Mouse (Mus musculus) heart, embryonic 16.5 days (tissue): ENCODE measurements around the gene Slc15a4. TPM values are rescaled to one million over a fixed set of nuclear protein-coding genes. Genes with fewer than 3 reads are reported as not detected.

Source experiments
- ATAC-seq: fragments of 200-750 bp; cut with Nextera tagmentation; replicated peaks from 2 replicates; pipeline ENCODE4 v1.8.0; 2017; ENCODE audit warnings: moderate number of reproducible peaks; ENCODE audit not compliant: insufficient read depth, low FRiP score; ENCODE audit errors: extremely low read depth
- H3K27ac ChIP-seq: fragments of 300-500 bp; sonication (generic); 2 replicates; pipeline ENCODE4 v1.5.1; 2014; ENCODE audit warnings: mild to moderate bottlenecking, low read length, control low read depth, moderate library complexity
- H3K27me3 ChIP-seq: fragments of 300-500 bp; sonication (generic); 2 replicates; pipeline ENCODE4 v1.6.1; 2014; ENCODE audit warnings: low read length, mixed read lengths; ENCODE audit not compliant: control insufficient read depth, insufficient read depth
- H3K36me3 ChIP-seq: fragments of 300-500 bp; sonication (generic); 2 replicates; pipeline ENCODE4 v1.6.1; 2014; ENCODE audit not compliant: control insufficient read depth, insufficient read depth
- H3K4me1 ChIP-seq: fragments of 300-500 bp; sonication (generic); 2 replicates; pipeline ENCODE4 v1.6.1; 2014; ENCODE audit warnings: low read length, mixed read lengths; ENCODE audit not compliant: control insufficient read depth, insufficient read depth
- H3K4me2 ChIP-seq: fragments of 300-500 bp; sonication (generic); 2 replicates; pipeline ENCODE4 v1.6.1; 2014; ENCODE audit warnings: low read depth, mild to moderate bottlenecking, control low read depth, low read length
- H3K4me3 ChIP-seq: fragments of 300-500 bp; sonication (generic); 2 replicates; pipeline ENCODE4 v1.5.1; 2014; ENCODE audit warnings: mild to moderate bottlenecking, control low read depth, low read length
- H3K9ac ChIP-seq: fragments of 300-500 bp; sonication (generic); 2 replicates; pipeline ENCODE4 v1.6.1; 2014; ENCODE audit warnings: low read length, control low read depth
- H3K9me3 ChIP-seq: fragments of 300-500 bp; sonication (generic); replicated peaks from 2 replicates; pipeline ENCODE4 v1.6.1; 2016; ENCODE audit warnings: low read length; ENCODE audit not compliant: control insufficient read depth
- WGBS: fragments of 180-500 bp; shearing (Covaris S2); extraction: QIAGEN DNeasy Blood & Tissue Kit; methylation state at CpG from one replicate; pipeline ENCODE4 v1.1.7; 2014; 5-methylcytosine and 5-hydroxymethylcytosine counted together
- polyA plus RNA-seq: library from polyadenylated mRNA; unstranded; fragments of >200 nt; fragmentation: Nextera tagmentation; extraction: Ambion mirVana; gene quantifications from 2 replicates; pipeline ENCODE4 v1.2.1, GENCODE M21; 2015

Slc15a4 gene
- polyA plus RNA-seq, 1 experiment from 2014 or later: 20.8 TPM

GRCm38 (mm10) chr5:127612397-127612796, 20.3 kb downstream of the Slc15a4 start:
- H3K4me3 ChIP-seq: no peak overlapping the region
- peaks cover 58% of the 10 kb centered on the region for H3K4me1 ChIP-seq
- no peaks in the 10 kb centered on the region for H3K9me3 ChIP-seq
- 90% methylated on average over 6 of the region's 6 CpGs for WGBS
- no peak overlapping the region for H3K4me2 ChIP-seq
- H3K27ac ChIP-seq: no peak overlapping the region
- ATAC-seq: no peak
- no peak overlapping the region for H3K9ac ChIP-seq
- H3K36me3 ChIP-seq: peaks cover 12% of the 10 kb centered on the region
- no peaks in the 10 kb centered on the region for H3K27me3 ChIP-seq

GRCm38 (mm10) chr5:127611881-127612280, 20.8 kb downstream of the Slc15a4 start:
- peaks cover 58% of the 10 kb centered on the region for H3K4me1 ChIP-seq
- H3K27ac ChIP-seq: peak overlapping the region; percentile 64
- peaks cover 15% of the 10 kb centered on the region for H3K36me3 ChIP-seq
- no peaks in the 10 kb centered on the region for H3K9me3 ChIP-seq
- no peaks in the 10 kb centered on the region for H3K27me3 ChIP-seq
- ATAC-seq: no peak
- no peak overlapping the region for H3K4me3 ChIP-seq
- H3K9ac ChIP-seq: no peak overlapping the region
- WGBS: 65% methylated on average over 1 of the region's 1 CpGs
- 0 out of 2 replicates have a peak overlapping the region, but pooled peaks have one; percentile 14 for H3K4me2 ChIP-seq

- peak; percentile 61 for ATAC-seq
- Histone ChIP-seq H3K9me3 (no peaks in the 10 kb centered on the region), H3K36me3 (peaks cover 15% of the 10 kb centered on the region), H3K4me2 (peak overlapping the region; percentile 30), H3K27me3 (no peaks in the 10 kb centered on the region), H3K4me1 (peaks cover 54% of the 10 kb centered on the region), H3K9ac (peak overlapping the region; percentile 16; the same call in 1 of the 2 replicates), H3K27ac (peak overlapping the region; percentile 64), H3K4me3 (no peak overlapping the region)
- 45% methylated on average over 6 of the region's 6 CpGs for WGBS
These were observed 21.7 kb downstream of the Slc15a4 start for GRCm38 (mm10) chr5:127610787-127611509.

GRCm38 (mm10) chr5:127609191-127609714, 23.4 kb downstream of the Slc15a4 start:
- peak overlapping the region; percentile 66 for H3K27ac ChIP-seq
- no peak overlapping the region for H3K9ac ChIP-seq
- H3K9me3 ChIP-seq: no peaks in the 10 kb centered on the region
- WGBS: 34% methylated on average over 7 of the region's 7 CpGs
- peak; percentile 73 for ATAC-seq
- H3K27me3 ChIP-seq: no peaks in the 10 kb centered on the region
- peaks cover 15% of the 10 kb centered on the region for H3K36me3 ChIP-seq
- H3K4me1 ChIP-seq: peaks cover 41% of the 10 kb centered on the region
- H3K4me2 ChIP-seq: peak overlapping the region; percentile 21; the same call in 1 of the 2 replicates
- no peak overlapping the region for H3K4me3 ChIP-seq

GRCm38 (mm10) chr5:127607507-127607906, 25.2 kb downstream of the Slc15a4 start:
- Histone ChIP-seq H3K4me1 (peaks cover 39% of the 10 kb centered on the region), H3K27ac (no peak overlapping the region), H3K4me3 (no peak overlapping the region), H3K9me3 (no peaks in the 10 kb centered on the region), H3K27me3 (no peaks in the 10 kb centered on the region), H3K9ac (no peak overlapping the region), H3K4me2 (no peak overlapping the region), H3K36me3 (peaks cover 23% of the 10 kb centered on the region)
- no peak for ATAC-seq
- 85% methylated on average over 2 of the region's 2 CpGs for WGBS

- Histone ChIP-seq H3K27ac (no peak overlapping the region), H3K4me2 (no peak overlapping the region), H3K27me3 (no peaks in the 10 kb centered on the region), H3K36me3 (peaks cover 46% of the 10 kb centered on the region), H3K9ac (no peak overlapping the region), H3K4me3 (no peak overlapping the region), H3K4me1 (no peaks in the 10 kb centered on the region), H3K9me3 (no peaks in the 10 kb centered on the region)
- 95% methylated on average over 5 of the region's 5 CpGs for WGBS
- no peak for ATAC-seq
These were observed 29.7 kb downstream of the Slc15a4 start for GRCm38 (mm10) chr5:127602996-127603395.

GRCm38 (mm10) chr5:127596862-127597261, 35.8 kb downstream of the Slc15a4 start:
- no peak overlapping the region for H3K4me2 ChIP-seq
- no peaks in the 10 kb centered on the region for H3K27me3 ChIP-seq
- no peak overlapping the region for H3K27ac ChIP-seq
- no peak overlapping the region for H3K4me3 ChIP-seq
- ATAC-seq: no peak
- H3K9ac ChIP-seq: no peak overlapping the region
- WGBS: 82% methylated on average over 7 of the region's 7 CpGs
- H3K9me3 ChIP-seq: no peaks in the 10 kb centered on the region
- peaks cover 67% of the 10 kb centered on the region for H3K36me3 ChIP-seq
- H3K4me1 ChIP-seq: no peaks in the 10 kb centered on the region

GRCm38 (mm10) chr5:127595676-127596075, 37.0 kb downstream of the Slc15a4 start:
- no peaks in the 10 kb centered on the region for H3K27me3 ChIP-seq
- H3K4me1 ChIP-seq: no peaks in the 10 kb centered on the region
- H3K4me2 ChIP-seq: no peak overlapping the region
- H3K9ac ChIP-seq: no peak overlapping the region
- H3K9me3 ChIP-seq: no peaks in the 10 kb centered on the region
- 87% methylated on average over 3 of the region's 3 CpGs for WGBS
- no peak overlapping the region for H3K4me3 ChIP-seq
- no peak for ATAC-seq
- peaks cover 58% of the 10 kb centered on the region for H3K36me3 ChIP-seq
- H3K27ac ChIP-seq: no peak overlapping the region

- no peaks in the 10 kb centered on the region for H3K9me3 ChIP-seq
- H3K4me1 ChIP-seq: no peaks in the 10 kb centered on the region
- no peak for ATAC-seq
- H3K9ac ChIP-seq: no peak overlapping the region
- no peak overlapping the region for H3K4me2 ChIP-seq
- no peak overlapping the region for H3K4me3 ChIP-seq
- H3K27ac ChIP-seq: no peak overlapping the region
- 71% methylated on average over 6 of the region's 6 CpGs for WGBS
- no peaks in the 10 kb centered on the region for H3K27me3 ChIP-seq
- peaks cover 39% of the 10 kb centered on the region for H3K36me3 ChIP-seq
These were observed 39.8 kb downstream of the Slc15a4 start for GRCm38 (mm10) chr5:127592854-127593253.
